Mouse (Mus musculus): ENCODE data around the gene Pidd1. TPM values are rescaled to one million over a fixed set of nuclear protein-coding genes. Genes with fewer than 3 reads are reported as not detected.
A peak's percentile ranks its signal among the peaks of the same experiment; 100 is the strongest.

The Pidd1 gene
- total RNA-seq, 1 experiment from 2014 or later: 3.0 TPM

- no peak for DNase-seq
These were observed 28.9 kb upstream of the Pidd1 start for GRCm38 (mm10) chr7:141472763-141473162.

- no peak for DNase-seq
These were observed 28.4 kb upstream of the Pidd1 start for GRCm38 (mm10) chr7:141472226-141472625.

- DNase-seq: no peak
These were observed 27.4 kb upstream of the Pidd1 start for GRCm38 (mm10) chr7:141471236-141471635.

GRCm38 (mm10) chr7:141470637-141470944 is 26.8 kb upstream of the Pidd1 start:
- DNase-seq: no peak

GRCm38 (mm10) chr7:141469901-141470636 is 26.2 kb upstream of the Pidd1 start:
- no peak for DNase-seq

GRCm38 (mm10) chr7:141469352-141469751 is 25.5 kb upstream of the Pidd1 start:
- no peak for DNase-seq

- peak; percentile 78 for DNase-seq
These were observed 24.8 kb upstream of the Pidd1 start for GRCm38 (mm10) chr7:141468522-141469211.

- DNase-seq: peak; percentile 37
These were observed 24.3 kb upstream of the Pidd1 start for GRCm38 (mm10) chr7:141468164-141468521.

- peak; percentile 92 for DNase-seq
These were observed 23.6 kb upstream of the Pidd1 start, which contains the start of gene Cd151 for GRCm38 (mm10) chr7:141467230-141468030. Gene Cd151 (plus strand): TSS chr7:141467392.

- DNase-seq: no peak
These were observed 22.9 kb upstream of the Pidd1 start for GRCm38 (mm10) chr7:141466607-141467148.

GRCm38 (mm10) chr7:141466045-141466394 is 22.2 kb upstream of the Pidd1 start:
- DNase-seq: peak; percentile 35

GRCm38 (mm10) chr7:141465388-141466044 is 21.7 kb upstream of the Pidd1 start:
- no peak for DNase-seq

GRCm38 (mm10) chr7:141464603-141465201 is 20.9 kb upstream of the Pidd1 start:
- DNase-seq: no peak

- DNase-seq: no peak
These were observed 20.2 kb upstream of the Pidd1 start for GRCm38 (mm10) chr7:141463824-141464602.

GRCm38 (mm10) chr7:141462333-141462821 is 18.6 kb upstream of the Pidd1 start:
- no peak for DNase-seq

GRCm38 (mm10) chr7:141461521-141462332 is 17.9 kb upstream of the Pidd1 start:
- no peak for DNase-seq

GRCm38 (mm10) chr7:141460391-141461113 is 16.7 kb upstream of the Pidd1 start, which contains the start of gene Cracr2b:
Gene Cracr2b (plus strand): TSS chr7:141461094.
- DNase-seq: no peak

- DNase-seq: no peak
These were observed 16.2 kb upstream of the Pidd1 start for GRCm38 (mm10) chr7:141460001-141460390.

- no peak for DNase-seq
These were observed 15.5 kb upstream of the Pidd1 start for GRCm38 (mm10) chr7:141459301-141459711.
